Mouse (Mus musculus) forebrain, embryonic 13.5 days (tissue): Measurements from ENCODE around the gene Rps12-ps3. TPM values are rescaled to one million over a fixed set of nuclear protein-coding genes. Genes with fewer than 3 reads are reported as not detected.

ENCODE experiments used
- ATAC-seq: fragments of 200-750 bp; cut with Nextera tagmentation; 2 replicates; pipeline ENCODE4 v1.8.0; 2017
- H3K27ac ChIP-seq: fragments of 300-500 bp; sonication (generic); 2 replicates; pipeline ENCODE4 v1.5.1; 2015; ENCODE audit warnings: inconsistent platforms, mild to moderate bottlenecking, moderate library complexity
- H3K27me3 ChIP-seq: fragments of 300-500 bp; sonication (generic); 2 replicates; pipeline ENCODE4 v1.6.1; 2015; ENCODE audit warnings: mild to moderate bottlenecking, inconsistent platforms
- H3K36me3 ChIP-seq: fragments of 300-500 bp; sonication (generic); 2 replicates; pipeline ENCODE4 v1.6.1; 2015; ENCODE audit warnings: mild to moderate bottlenecking, inconsistent platforms; ENCODE audit not compliant: poor library complexity, severe bottlenecking
- H3K4me1 ChIP-seq: fragments of 300-500 bp; sonication (generic); 2 replicates; pipeline ENCODE4 v1.6.1; 2015; ENCODE audit warnings: inconsistent platforms
- H3K4me2 ChIP-seq: fragments of 300-500 bp; sonication (generic); 2 replicates; pipeline ENCODE4 v1.6.1; 2015; ENCODE audit warnings: inconsistent platforms, mild to moderate bottlenecking, moderate library complexity
- H3K4me3 ChIP-seq: fragments of 300-500 bp; sonication (generic); 2 replicates; pipeline ENCODE4 v1.5.1; 2015; ENCODE audit warnings: mild to moderate bottlenecking, inconsistent platforms
- H3K9ac ChIP-seq: fragments of 300-500 bp; sonication (generic); 2 replicates; pipeline ENCODE4 v1.6.1; 2015; ENCODE audit warnings: mild to moderate bottlenecking, inconsistent platforms
- H3K9me3 ChIP-seq: fragments of 300-500 bp; sonication (generic); replicated peaks from 2 replicates; pipeline ENCODE4 v1.6.1; 2016; ENCODE audit warnings: inconsistent platforms
- WGBS: fragments of 180-500 bp; shearing (Covaris S2); methylation state at CpG from one replicate; pipeline ENCODE4 v1.1.7; 2015; 5-methylcytosine and 5-hydroxymethylcytosine counted together
- polyA plus RNA-seq: library from polyadenylated mRNA; unstranded; fragments of >200 nt; fragmentation: Nextera tagmentation; extraction: Ambion mirVana; gene quantifications from 2 replicates; pipeline ENCODE4 v1.2.1, GENCODE M21; 2015

The Rps12-ps3 gene
- 5.0 and 7.9 TPM in 2 replicates for polyA plus RNA-seq

GRCm38 (mm10) chr19:59321990-59322389, at the start of gene Rps12-ps3:
Gene Rps12-ps3 (plus strand): TSS chr19:59322290.
- WGBS: 99% methylated on average over 11 of the region's 14 CpGs
- Histone ChIP-seq H3K9ac (no peak within 1 kb of the TSS), H3K27me3 (no peaks in the 10 kb centered on the region), H3K27ac (no peak within 1 kb of the TSS), H3K36me3 (peaks cover 5% of the 10 kb centered on the region; the same call in 1 of the 2 replicates), H3K4me2 (no peak within 1 kb of the TSS), H3K4me3 (no peak within 1 kb of the TSS), H3K4me1 (no peaks in the 10 kb centered on the region), H3K9me3 (no peaks in the 10 kb centered on the region)
- no peak for ATAC-seq

DNA sequence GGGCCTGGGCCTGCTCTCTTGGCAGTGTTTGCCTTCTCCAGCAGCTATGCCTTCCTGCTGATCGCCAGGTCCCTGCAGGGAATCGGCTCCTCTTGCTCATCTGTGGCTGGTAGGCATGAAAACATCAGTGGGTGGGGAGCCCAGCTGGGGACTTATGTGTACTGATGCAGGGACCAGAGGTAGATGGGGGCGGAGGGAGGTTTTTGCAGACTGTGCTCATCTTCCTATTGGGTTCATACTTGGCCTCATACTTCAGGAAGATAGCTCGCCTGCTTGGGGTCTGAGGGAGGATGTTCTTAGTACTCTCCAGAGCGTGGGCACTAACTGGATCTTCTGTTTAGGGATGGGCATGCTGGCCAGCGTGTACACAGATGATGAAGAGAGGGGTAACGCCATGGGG, 48.9 kb upstream of the Rps12-ps3 start:
- Histone ChIP-seq H3K4me1 (no peaks in the 10 kb centered on the region; the same call in 1 of the 2 replicates), H3K27ac (no peak overlapping the region), H3K36me3 (no peaks in the 10 kb centered on the region; the same call in 1 of the 2 replicates), H3K4me3 (no peak overlapping the region), H3K4me2 (no peak overlapping the region), H3K27me3 (no peaks in the 10 kb centered on the region), H3K9ac (0 out of 2 replicates have a peak overlapping the region, but pooled peaks have one; percentile 1), H3K9me3 (no peaks in the 10 kb centered on the region)
- ATAC-seq: no peak
- WGBS: 92% methylated on average over 7 of the region's 7 CpGs

DNA sequence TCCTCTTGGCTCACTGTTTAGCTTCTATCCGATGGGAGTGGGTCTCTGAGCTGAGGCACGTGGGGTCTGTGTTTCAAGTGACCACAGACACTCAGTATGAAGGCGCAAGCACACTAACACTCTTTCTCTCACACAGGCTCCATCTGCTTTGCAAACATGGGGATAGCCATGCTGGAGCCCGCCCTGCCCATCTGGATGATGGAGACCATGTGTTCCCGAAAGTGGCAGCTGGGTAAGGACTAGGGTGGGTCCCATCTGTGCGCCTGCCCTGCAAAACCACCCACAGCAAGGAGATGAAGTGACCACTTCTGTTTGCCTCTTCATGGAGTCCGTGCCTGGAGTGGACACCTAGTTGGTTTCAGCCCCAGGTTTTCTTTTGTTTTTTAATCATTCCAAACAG, 45.7 kb upstream of the Rps12-ps3 start:
- 84% methylated on average over 7 of the region's 7 CpGs for WGBS
- Histone ChIP-seq H3K36me3 (peaks cover 9% of the 10 kb centered on the region), H3K27me3 (no peaks in the 10 kb centered on the region), H3K4me2 (no peak overlapping the region), H3K4me1 (no peaks in the 10 kb centered on the region), H3K4me3 (no peak overlapping the region), H3K9ac (no peak overlapping the region), H3K27ac (no peak overlapping the region), H3K9me3 (no peaks in the 10 kb centered on the region)
- no peak for ATAC-seq

- no peaks in the 10 kb centered on the region for H3K4me1 ChIP-seq
- H3K27ac ChIP-seq: no peak overlapping the region
- H3K4me2 ChIP-seq: no peak overlapping the region
- ATAC-seq: no peak
- peaks cover 14% of the 10 kb centered on the region for H3K36me3 ChIP-seq
- H3K9ac ChIP-seq: no peak overlapping the region
- H3K4me3 ChIP-seq: no peak overlapping the region
- no peaks in the 10 kb centered on the region for H3K9me3 ChIP-seq
- H3K27me3 ChIP-seq: no peaks in the 10 kb centered on the region
Observed at GRCm38 (mm10) chr19:59280841-59281240, 41.2 kb upstream of the Rps12-ps3 start.

DNA sequence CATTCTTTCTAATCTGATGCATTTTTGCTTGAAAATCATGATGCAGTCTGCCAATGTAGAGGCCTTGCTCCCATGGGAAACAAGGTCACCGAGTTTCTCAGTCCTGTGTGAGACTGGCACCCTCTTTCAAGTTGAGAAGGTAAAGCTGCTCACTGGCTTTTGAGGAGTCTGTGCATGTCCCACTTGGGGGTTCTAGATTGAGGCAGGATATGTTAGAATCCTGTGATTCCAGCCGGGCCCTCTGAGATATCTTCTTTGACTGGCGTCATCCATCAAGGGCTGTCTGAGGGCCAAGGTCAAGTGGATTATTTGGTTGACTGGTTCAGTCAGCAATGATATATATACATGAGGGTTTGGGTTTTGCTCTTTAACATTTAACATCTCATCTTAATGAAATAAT, 40.1 kb upstream of the Rps12-ps3 start:
- no peaks in the 10 kb centered on the region for H3K4me1 ChIP-seq
- ATAC-seq: no peak
- 90% methylated on average over 3 of the region's 3 CpGs for WGBS
- no peak overlapping the region for H3K27ac ChIP-seq
- H3K9me3 ChIP-seq: no peaks in the 10 kb centered on the region
- H3K4me2 ChIP-seq: no peak overlapping the region
- no peaks in the 10 kb centered on the region for H3K27me3 ChIP-seq
- peaks cover 14% of the 10 kb centered on the region for H3K36me3 ChIP-seq
- no peak overlapping the region for H3K9ac ChIP-seq
- H3K4me3 ChIP-seq: no peak overlapping the region

- ATAC-seq: no peak
- H3K36me3 ChIP-seq: peaks cover 5% of the 10 kb centered on the region; the same call in 1 of the 2 replicates
- no peak overlapping the region for H3K4me3 ChIP-seq
- H3K27ac ChIP-seq: no peak overlapping the region
- no peak overlapping the region for H3K4me2 ChIP-seq
- H3K9me3 ChIP-seq: no peaks in the 10 kb centered on the region
- no peaks in the 10 kb centered on the region for H3K27me3 ChIP-seq
- no peaks in the 10 kb centered on the region for H3K4me1 ChIP-seq
- no peak overlapping the region for H3K9ac ChIP-seq
Observed at GRCm38 (mm10) chr19:59289042-59289441, 33.0 kb upstream of the Rps12-ps3 start.

GRCm38 (mm10) chr19:59289811-59290210, 32.3 kb upstream of the Rps12-ps3 start:
- no peak for ATAC-seq
- no peak overlapping the region for H3K4me3 ChIP-seq
- H3K27ac ChIP-seq: no peak overlapping the region
- 93% methylated on average over 6 of the region's 6 CpGs for WGBS
- no peaks in the 10 kb centered on the region for H3K27me3 ChIP-seq
- no peak overlapping the region for H3K4me2 ChIP-seq
- no peaks in the 10 kb centered on the region for H3K4me1 ChIP-seq
- H3K9ac ChIP-seq: no peak overlapping the region
- H3K9me3 ChIP-seq: no peaks in the 10 kb centered on the region
- H3K36me3 ChIP-seq: peaks cover 5% of the 10 kb centered on the region; the same call in 1 of the 2 replicates

DNA sequence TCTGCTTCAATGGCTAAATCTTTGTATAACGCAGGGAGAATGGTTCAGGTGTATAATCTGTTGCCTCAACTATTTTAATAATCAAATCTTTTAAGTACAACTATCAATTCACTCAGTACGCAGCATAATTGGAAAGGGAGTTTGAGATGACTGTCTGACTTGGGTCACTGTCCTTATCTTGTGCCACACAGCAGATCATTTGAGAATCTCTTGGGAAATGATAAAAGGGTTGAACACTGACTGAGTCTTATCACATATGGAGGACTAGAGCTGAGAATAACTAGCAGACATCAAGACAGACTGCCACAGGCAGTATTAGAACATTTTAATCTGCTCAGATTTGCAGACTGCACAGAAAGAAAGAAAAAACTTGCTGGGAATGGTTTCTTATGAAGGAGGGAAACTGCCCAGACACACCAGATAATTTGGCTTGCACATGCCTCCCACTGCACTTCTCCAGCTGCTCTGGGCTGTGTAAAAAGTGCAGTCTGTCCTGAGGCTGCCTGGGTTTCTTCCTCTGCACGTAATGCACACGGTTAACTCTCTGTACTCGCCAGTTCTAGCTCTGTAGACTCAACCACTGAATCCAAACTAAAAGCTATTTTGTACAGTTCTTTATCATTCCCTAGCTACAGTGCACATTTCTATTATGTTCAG, 29.8 kb upstream of the Rps12-ps3 start:
- Histone ChIP-seq H3K4me2 (no peak overlapping the region), H3K4me3 (no peak overlapping the region), H3K27me3 (no peaks in the 10 kb centered on the region), H3K27ac (no peak overlapping the region), H3K4me1 (no peaks in the 10 kb centered on the region), H3K36me3 (peaks cover 5% of the 10 kb centered on the region), H3K9me3 (no peaks in the 10 kb centered on the region), H3K9ac (no peak overlapping the region)
- 85% methylated on average over 5 of the region's 5 CpGs for WGBS
- ATAC-seq: no peak

DNA sequence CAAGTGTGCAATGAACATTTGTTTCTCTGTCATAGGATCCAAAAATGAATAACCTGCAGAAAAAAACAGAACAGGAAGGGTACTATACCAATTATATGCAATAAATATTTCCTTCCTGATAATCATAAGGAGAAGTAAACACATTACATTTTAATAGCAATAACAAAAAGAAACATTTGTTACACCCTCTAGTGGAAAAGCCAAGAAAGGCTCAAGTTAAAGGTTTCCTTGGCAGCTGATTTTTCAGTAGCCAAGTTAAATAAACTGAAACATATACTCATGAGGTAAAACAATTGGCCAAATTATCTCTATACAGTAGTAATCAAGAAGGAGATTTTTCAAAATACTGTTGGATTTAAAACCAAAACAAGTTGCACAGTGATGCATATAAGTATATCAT, 6.8 kb upstream of the Rps12-ps3 start:
- H3K9ac ChIP-seq: no peak overlapping the region

GRCm38 (mm10) chr19:59316571-59316970, 5.5 kb upstream of the Rps12-ps3 start:
- Histone ChIP-seq H3K9ac (no peak overlapping the region), H3K36me3 (no peaks in the 10 kb centered on the region), H3K27me3 (no peaks in the 10 kb centered on the region), H3K4me1 (no peaks in the 10 kb centered on the region), H3K9me3 (no peaks in the 10 kb centered on the region), H3K4me3 (no peak overlapping the region), H3K27ac (no peak overlapping the region), H3K4me2 (no peak overlapping the region)
- no peak for ATAC-seq

More for the DNA sequence above, 6.8 kb upstream of the Rps12-ps3 start:
- Histone ChIP-seq H3K9me3 (no peaks in the 10 kb centered on the region), H3K4me1 (no peaks in the 10 kb centered on the region), H3K27me3 (no peaks in the 10 kb centered on the region), H3K4me2 (no peak overlapping the region), H3K4me3 (no peak overlapping the region), H3K36me3 (no peaks in the 10 kb centered on the region), H3K27ac (no peak overlapping the region)
- ATAC-seq: no peak

DNA sequence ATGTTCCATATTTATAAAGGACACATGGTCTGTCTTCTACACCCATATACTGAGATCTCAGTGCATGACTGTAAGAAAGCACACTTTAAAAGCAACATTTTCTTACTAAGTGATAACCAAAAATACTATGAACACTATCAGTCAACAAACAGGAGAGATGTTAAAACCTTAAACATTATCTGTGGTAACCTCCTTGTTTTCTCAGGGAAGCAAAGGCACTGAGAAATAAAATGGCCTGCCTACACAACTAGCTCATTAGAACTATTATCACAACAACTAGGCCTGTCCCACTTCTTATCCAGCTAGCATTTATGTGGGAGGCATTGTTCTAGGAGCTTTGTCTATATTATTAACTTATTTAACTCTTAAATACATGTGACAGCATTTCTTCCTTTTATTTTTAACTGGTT, 8.7 kb downstream of the Rps12-ps3 start:
- Histone ChIP-seq H3K4me3 (no peak overlapping the region), H3K27me3 (no peaks in the 10 kb centered on the region), H3K36me3 (peaks cover 5% of the 10 kb centered on the region; the same call in 1 of the 2 replicates), H3K9me3 (no peaks in the 10 kb centered on the region), H3K27ac (no peak overlapping the region), H3K4me2 (no peak overlapping the region), H3K9ac (no peak overlapping the region), H3K4me1 (no peaks in the 10 kb centered on the region)
- ATAC-seq: no peak

DNA sequence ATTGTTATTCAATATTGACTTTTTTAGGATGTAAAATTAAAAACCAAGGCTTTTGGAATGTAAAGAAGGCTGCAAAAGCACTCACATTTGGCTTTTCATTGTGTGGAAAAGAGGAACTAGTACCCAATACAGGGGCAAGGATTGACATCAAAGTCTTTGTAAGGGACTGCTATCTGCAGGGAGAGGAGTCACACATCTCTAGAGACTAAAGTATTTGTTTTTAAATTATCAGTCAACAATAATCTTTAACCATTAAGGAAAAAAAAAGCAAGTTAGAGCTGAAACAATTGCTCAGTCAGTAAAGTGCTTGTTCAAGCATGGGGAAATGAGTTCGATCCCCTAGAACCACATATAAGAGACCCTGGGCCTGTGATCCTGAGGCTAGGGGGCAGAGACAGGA, 14.6 kb downstream of the Rps12-ps3 start:
- no peak overlapping the region for H3K9ac ChIP-seq
- no peak overlapping the region for H3K27ac ChIP-seq
- H3K27me3 ChIP-seq: no peaks in the 10 kb centered on the region
- peaks cover 12% of the 10 kb centered on the region for H3K4me1 ChIP-seq
- WGBS: 100% methylated on average over 1 of the region's 1 CpGs
- no peak overlapping the region for H3K4me3 ChIP-seq
- H3K9me3 ChIP-seq: no peaks in the 10 kb centered on the region
- no peaks in the 10 kb centered on the region for H3K36me3 ChIP-seq
- no peak overlapping the region for H3K4me2 ChIP-seq
- no peak for ATAC-seq
